Mouse (Mus musculus) embryo, embryonic 9.5 days (tissue): ENCODE data around the gene Dand5.
"Not testable (repeated sequence)": the region's sequence is repeated elsewhere in the genome, so short reads cannot be mapped to it uniquely, and the experiment has no call there.

Source experiments
- DNase-seq: peaks from one replicate; pipeline ENCODE4 v3.0.0-alpha.2; 2017; ENCODE audit errors: extremely low spot score

The Dand5 gene

DNA sequence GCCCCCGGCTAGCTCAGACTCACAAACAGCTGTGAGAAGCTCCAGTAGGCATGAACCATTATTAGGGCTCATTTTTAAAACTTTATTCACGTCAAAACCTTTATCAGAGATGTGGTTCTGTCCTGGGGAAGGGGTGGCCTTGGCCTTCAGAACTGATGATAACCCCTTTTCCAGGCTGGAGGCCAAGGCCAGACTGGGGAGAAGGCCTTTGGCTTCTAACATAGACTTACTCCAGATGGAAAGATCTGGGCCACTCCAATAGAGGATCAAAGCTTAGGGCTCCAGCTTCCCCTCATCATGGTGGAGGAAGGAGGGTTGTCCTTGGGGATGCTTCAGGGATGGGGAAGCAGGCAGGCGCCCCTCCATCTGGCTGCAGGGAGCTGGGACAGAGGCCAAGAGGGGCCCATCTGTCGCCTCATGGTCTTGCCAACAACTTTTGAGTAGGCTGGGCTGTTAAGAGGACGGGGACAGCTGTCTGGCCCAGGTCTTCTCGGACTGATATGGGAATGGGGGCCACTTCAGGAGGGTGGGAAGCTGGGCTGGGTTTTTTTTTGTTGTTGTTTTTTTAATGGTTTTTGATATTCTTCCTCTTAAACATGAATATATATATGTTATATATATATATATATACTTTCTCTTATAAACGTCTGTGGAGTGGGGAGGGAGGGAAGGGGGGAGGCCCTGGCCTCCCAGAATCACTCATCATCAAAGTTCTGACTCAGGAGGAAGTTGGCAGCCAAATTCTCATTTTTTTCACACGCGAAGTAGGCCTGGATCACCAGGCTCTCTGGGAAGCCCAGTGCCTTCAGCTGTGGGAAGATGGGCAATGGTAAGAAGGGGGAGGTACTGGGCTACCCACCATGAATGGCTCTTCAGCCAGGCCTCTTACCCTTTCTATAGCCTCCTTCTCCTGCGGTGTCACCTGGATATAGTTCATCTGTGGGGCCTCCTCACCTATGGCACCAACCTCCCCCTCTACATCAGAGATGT lies 12.5 kb upstream of the Dand5 start:
- DNase-seq = no peak

- DNase-seq = no peak
These were observed 11.6 kb upstream of the Dand5 start for GRCm38 (mm10) chr8:84834002-84834865.

- DNase-seq = no peak
These were observed 10.4 kb upstream of the Dand5 start for GRCm38 (mm10) chr8:84832759-84833742.

DNA sequence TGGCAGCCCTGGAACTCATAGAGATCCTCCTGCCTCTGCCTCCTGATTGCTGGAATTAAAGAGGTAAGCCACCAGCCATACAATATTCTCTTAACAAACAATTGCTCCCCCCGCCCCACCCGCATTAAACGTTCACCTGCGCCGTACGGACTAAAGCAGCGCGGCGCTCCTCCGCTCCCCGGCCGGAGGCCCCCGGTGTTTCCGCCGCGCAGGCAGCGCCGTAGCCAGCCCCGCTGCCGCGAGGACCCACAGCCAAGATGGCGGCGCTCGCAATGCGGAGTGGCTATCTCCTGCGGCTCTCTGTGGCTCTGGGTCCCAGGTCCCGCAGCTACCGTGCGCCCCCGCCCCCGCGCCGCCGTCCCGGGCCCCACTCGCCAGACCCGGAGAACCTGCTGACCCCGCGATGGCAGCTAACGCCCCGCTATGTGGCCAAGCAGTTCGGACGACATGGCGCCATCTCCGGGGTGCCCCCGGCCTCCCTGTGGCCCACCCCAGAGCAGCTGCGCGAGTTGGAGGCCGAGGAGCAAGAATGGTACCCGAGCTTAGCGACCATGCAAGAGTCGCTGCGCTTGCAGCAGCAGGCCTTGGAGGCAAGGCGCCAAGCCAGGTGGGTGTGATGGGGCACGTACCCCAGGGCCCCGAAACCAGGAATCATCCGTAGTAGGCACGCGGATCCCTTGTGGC lies 9.6 kb upstream of the Dand5 start:
- peak; percentile 89 for DNase-seq

GRCm38 (mm10) chr8:84831490-84831889 lies 8.9 kb upstream of the Dand5 start, which contains the start of gene Gadd45gip1:
Gene Gadd45gip1, plus strand, starts transcription at chr8:84831522.
- no peak for DNase-seq

GRCm38 (mm10) chr8:84826518-84826917 lies 3.9 kb upstream of the Dand5 start:
- not testable (repeated sequence) for DNase-seq

DNA sequence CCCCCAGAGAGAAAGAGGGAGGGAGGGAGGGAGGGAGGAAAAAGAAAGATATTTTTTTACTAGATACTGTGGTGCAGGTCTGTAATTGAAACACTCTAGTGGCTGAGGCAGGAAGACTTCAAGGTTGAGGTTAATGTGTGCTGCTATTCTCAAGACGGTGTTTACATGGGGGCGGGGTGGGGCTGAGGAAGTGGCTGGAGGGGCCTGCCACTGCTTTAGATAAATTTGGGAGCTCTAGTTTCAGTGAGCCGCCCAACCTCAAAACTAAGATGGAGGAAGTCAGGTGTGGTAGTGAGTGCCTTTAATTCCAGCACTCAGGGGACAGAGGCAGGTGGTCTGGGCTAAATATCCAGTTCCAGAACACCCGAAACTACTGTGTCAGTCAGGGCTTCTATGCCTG lies 3.0 kb upstream of the Dand5 start:
- no peak for DNase-seq

DNA sequence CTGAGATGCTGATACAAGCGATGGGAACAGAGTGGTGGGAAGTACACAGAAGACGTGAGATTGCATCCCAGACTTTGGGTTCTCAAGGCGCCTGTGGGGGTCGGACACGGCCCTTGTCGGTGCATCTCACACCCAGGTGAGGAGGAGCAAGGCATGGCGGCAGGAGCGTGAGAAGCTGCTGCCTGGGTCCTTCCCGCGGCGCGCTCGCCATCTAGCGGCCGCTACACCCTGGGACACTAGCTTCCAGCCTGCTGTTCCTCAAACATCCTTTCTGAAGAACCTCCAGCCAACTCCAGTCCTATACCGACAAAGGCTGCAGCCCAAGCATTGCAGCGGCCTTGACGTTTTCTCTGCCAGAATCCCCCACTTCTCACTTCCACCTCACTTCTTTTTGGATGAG lies 1.0 kb upstream of the Dand5 start:
- DNase-seq = peak; percentile 78

- no peak for DNase-seq
These were observed 6.5 kb downstream of the Dand5 start for GRCm38 (mm10) chr8:84816117-84816516.

DNA sequence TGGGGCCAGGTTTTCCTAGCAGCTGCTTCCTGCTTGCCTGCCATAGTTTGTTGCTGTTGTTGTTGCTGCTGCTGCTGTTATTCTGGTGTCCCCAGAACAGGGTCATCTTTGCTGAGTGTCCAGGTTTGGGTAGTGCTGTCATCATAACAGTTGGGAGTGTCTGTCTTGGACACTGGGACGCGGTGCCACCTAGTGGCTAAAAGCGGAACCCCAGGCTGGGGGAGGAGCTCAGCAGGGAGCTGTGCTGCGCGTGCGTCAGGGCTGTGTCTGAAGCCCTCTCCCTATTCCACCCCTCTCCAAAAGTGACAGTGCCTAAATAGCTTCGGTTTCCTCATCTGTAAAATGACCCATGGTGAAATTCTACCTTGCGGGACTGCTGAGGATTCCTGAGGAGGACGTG lies 7.1 kb downstream of the Dand5 start:
- peak; percentile 92 for DNase-seq

- DNase-seq = no peak
These were observed 7.8 kb downstream of the Dand5 start for GRCm38 (mm10) chr8:84814555-84815441.

DNA sequence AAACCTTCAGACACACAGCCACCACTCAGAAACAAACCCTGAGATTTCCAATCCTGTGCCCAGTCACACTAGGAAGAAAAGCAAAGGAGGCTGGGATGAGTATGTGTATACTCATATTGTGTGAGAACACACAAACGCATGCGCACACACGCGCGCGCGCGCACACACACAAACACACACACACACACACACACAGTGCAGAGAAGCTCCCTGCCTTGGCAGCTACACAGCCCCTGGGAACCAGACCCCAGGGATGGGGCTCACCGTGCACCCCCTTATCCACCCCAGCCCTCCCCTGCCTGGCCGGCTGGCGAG lies 8.4 kb downstream of the Dand5 start:
- no peak for DNase-seq

GRCm38 (mm10) chr8:84813830-84814229 lies 8.8 kb downstream of the Dand5 start:
- no peak for DNase-seq

DNA sequence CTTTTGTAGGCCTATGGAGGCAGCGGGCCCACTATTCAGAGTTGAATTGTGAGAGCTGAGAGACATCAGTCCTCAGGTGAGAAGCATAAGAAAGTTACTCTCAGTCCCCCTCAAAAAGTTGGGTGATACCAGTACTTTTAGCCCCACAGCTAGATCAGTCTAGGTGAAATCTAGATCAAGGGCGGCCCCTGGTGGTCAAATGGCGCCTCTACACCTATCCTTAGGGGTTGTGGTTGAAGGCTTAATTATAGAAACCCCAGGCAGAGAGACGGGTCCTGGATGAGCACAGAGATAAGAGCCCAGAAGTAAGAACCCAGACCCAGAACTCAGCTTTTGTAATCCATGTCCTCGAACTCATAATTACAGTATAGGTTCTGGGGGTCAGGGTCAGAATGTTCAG lies 9.6 kb downstream of the Dand5 start:
- peak; percentile 76 for DNase-seq

DNA sequence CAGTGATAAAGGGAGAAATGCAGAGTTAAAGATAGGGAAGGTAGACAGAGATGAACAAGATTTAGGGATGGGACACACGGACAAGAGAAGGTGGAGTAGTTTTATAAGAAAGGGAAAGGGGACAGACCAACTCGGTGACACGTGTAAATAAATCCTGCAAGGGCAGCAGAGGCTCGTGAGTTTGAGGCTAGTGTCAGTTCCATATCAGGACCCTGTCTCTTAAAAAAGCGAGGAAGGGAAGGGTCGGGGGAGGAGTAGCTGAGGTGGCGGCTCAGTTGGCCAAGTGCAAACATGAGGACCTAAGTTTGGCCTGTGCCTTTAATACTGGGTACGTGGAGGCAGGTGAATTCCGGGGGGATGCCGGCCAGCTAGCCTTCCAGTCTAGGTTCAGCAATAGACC lies 11.3 kb downstream of the Dand5 start:
- DNase-seq = no peak

DNA sequence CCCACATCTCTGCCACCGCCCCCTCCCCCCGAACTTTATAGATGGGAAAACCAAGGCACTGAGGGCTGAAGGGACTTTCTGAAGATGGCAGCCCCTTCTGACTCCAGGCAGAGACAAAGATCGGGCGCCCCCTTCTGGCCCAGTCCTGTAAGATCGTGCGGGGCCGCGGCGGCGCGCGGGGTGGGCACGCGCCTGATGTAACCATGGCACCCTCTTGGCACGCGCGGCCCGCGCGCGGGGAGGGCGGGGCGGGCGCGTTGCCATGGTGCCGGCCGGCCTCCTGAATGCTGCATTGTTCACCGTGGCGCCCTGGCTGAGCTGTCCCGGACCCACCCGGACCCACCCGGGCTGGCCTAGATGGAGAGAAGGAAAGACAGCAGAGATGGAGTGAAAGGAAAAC lies 11.7 kb downstream of the Dand5 start:
- peak; percentile 92 for DNase-seq

DNA sequence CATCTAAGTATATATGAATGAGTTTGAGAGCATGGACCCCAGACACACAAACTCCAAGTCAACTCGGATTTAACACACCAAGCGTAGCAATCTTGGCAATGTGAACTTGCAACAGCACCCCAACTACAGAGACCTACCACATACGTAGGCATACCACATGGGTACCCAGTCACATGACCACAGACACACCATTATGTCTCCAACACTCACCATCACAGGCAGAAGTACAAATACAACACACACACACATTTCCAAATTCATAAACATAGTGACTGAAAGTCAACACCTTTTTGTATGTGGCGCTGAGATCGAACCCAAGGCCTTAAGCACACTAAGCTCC lies 12.7 kb downstream of the Dand5 start:
- no peak for DNase-seq

- no peak for DNase-seq
These were observed 13.3 kb downstream of the Dand5 start for GRCm38 (mm10) chr8:84809109-84809940.

GRCm38 (mm10) chr8:84806031-84806430 lies 16.6 kb downstream of the Dand5 start:
- DNase-seq = no peak
